Mouse (Mus musculus) lung, postnatal 0 days (tissue): ENCODE measurements around the gene Oxct2a. TPM values are rescaled to one million over a fixed set of nuclear protein-coding genes. Genes with fewer than 3 reads are reported as not detected.

Experiments used
- ATAC-seq: fragments of 200-750 bp; cut with Nextera tagmentation; 2 replicates; pipeline ENCODE4 v1.8.0; 2017; ENCODE audit warnings: moderate library complexity
- DNase-seq: peaks from one replicate; pipeline ENCODE4 v3.0.0-alpha.2; 2016; ENCODE audit warnings: low spot score
- H3K27ac ChIP-seq: fragments of 300-500 bp; sonication (generic); 2 replicates; pipeline ENCODE4 v1.5.1; 2014; ENCODE audit warnings: antibody characterized with exemption, mild to moderate bottlenecking, low read length, mixed read lengths
- H3K27me3 ChIP-seq: fragments of 300-500 bp; sonication (generic); replicated peaks from 2 replicates; pipeline ENCODE4 v1.6.1; 2014; ENCODE audit warnings: low read length, mixed read lengths; ENCODE audit not compliant: insufficient read depth
- H3K36me3 ChIP-seq: fragments of 300-500 bp; sonication (generic); 2 replicates; pipeline ENCODE4 v1.6.1; 2014; ENCODE audit warnings: low read length, mixed read lengths; ENCODE audit not compliant: insufficient read depth
- H3K4me1 ChIP-seq: fragments of 300-500 bp; sonication (generic); 2 replicates; pipeline ENCODE4 v1.6.1; 2014; ENCODE audit warnings: antibody characterized with exemption, low read depth, low read length, mixed read lengths; ENCODE audit not compliant: insufficient read depth
- H3K4me2 ChIP-seq: fragments of 300-500 bp; sonication (generic); replicated peaks from 2 replicates; pipeline ENCODE4 v1.6.1; 2014; ENCODE audit warnings: low read depth, mild to moderate bottlenecking, low read length, moderate library complexity, mixed read lengths
- H3K4me3 ChIP-seq: fragments of 300-500 bp; sonication (generic); 2 replicates; pipeline ENCODE4 v1.5.1; 2014; ENCODE audit warnings: low read depth, low read length
- H3K9ac ChIP-seq: fragments of 300-500 bp; sonication (generic); replicated peaks from 2 replicates; pipeline ENCODE4 v1.6.1; 2014; ENCODE audit warnings: low read depth, mild to moderate bottlenecking
- H3K9me3 ChIP-seq: fragments of 300-500 bp; sonication (generic); 2 replicates; pipeline ENCODE4 v1.6.1; 2016; ENCODE audit warnings: low read length, mixed read lengths
- CTCF ChIP-seq: IDR thresholded peaks from 2 replicates; pipeline ENCODE4 v1.5.1; 2016; ENCODE audit warnings: antibody characterized with exemption, mild to moderate bottlenecking
- EP300 ChIP-seq: IDR thresholded peaks from 2 replicates; pipeline ENCODE4 v1.6.1; 2016; ENCODE audit warnings: antibody characterized with exemption, mild to moderate bottlenecking, control low read depth
- WGBS: fragments of 180-500 bp; shearing (Covaris S2); extraction: QIAGEN DNeasy Blood & Tissue Kit; methylation state at CpG from one replicate; pipeline ENCODE4 v1.1.7; 2014; 5-methylcytosine and 5-hydroxymethylcytosine counted together
- polyA plus RNA-seq: library from polyadenylated mRNA; unstranded; fragments of >200 nt; fragmentation: Nextera tagmentation; extraction: Ambion mirVana; gene quantifications from 2 replicates; pipeline ENCODE4 v1.2.1, GENCODE M21; 2015

Oxct2a gene
- polyA plus RNA-seq, result not detected in 2 replicates

GRCm38 (mm10) chr4:123323534-123323933 lies at the start of gene Oxct2a:
Gene Oxct2a, minus strand, starts transcription at chr4:123323634.
- Histone ChIP-seq H3K27me3 (no peaks in the 10 kb centered on the region; the same call in 1 of the 2 replicates), H3K4me2 (0 out of 2 replicates have a peak within 1 kb of the TSS, but pooled peaks have one; percentile 14), H3K9me3 (no peaks in the 10 kb centered on the region), H3K36me3 (no peaks in the 10 kb centered on the region), H3K27ac (no peak within 1 kb of the TSS), H3K9ac (no peak within 1 kb of the TSS), H3K4me3 (no peak within 1 kb of the TSS), H3K4me1 (no peaks in the 10 kb centered on the region)
- DNase-seq (no peak), ATAC-seq (no peak)
- 11% methylated on average over 12 of the region's 13 CpGs for WGBS
- no peak for TF ChIP-seq CTCF
- TF ChIP-seq EP300, result no peak

DNA sequence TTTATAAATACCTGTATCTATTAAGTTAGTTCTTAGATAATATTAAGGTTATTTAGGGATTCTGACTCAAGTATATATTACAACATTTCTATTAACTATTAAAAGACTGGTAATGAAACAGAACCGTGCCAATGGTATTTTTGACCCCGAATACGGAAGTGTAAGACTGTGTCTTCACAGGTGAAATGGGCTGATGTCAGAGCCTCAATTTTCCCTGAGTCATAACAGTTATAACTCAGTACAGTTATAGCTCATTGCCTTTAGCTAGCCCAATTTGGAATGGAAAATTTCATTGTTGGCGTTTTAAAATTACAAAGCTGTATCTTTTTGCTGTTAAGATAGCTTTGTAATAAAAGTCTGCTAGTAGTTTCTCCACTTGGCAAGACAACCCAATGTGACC lies 40.1 kb upstream of the Oxct2a start:
- 90% methylated on average over 4 of the region's 4 CpGs for WGBS

GRCm38 (mm10) chr4:123360771-123361170 lies 37.3 kb upstream of the Oxct2a start:
- DNase-seq, result no peak
- Histone ChIP-seq H3K9ac (no peak overlapping the region), H3K9me3 (no peaks in the 10 kb centered on the region), H3K36me3 (peaks cover 61% of the 10 kb centered on the region), H3K4me3 (no peak overlapping the region), H3K4me2 (no peak overlapping the region), H3K27me3 (no peaks in the 10 kb centered on the region), H3K27ac (no peak overlapping the region), H3K4me1 (no peaks in the 10 kb centered on the region)
- no peak for ATAC-seq
- no peak for TF ChIP-seq CTCF
- no peak for TF ChIP-seq EP300
- 92% methylated on average over 12 of the region's 12 CpGs for WGBS

More for the DNA sequence above, 40.1 kb upstream of the Oxct2a start:
- DNase-seq (no peak), ATAC-seq (no peak)
- Histone ChIP-seq H3K4me1 (no peaks in the 10 kb centered on the region), H3K9me3 (no peaks in the 10 kb centered on the region), H3K27ac (no peak overlapping the region), H3K4me3 (no peak overlapping the region), H3K36me3 (peaks cover 73% of the 10 kb centered on the region), H3K4me2 (no peak overlapping the region), H3K9ac (no peak overlapping the region), H3K27me3 (no peaks in the 10 kb centered on the region)
- TF ChIP-seq CTCF, result no peak
- TF ChIP-seq EP300, result no peak

GRCm38 (mm10) chr4:123358613-123359012 lies 35.2 kb upstream of the Oxct2a start:
- WGBS, result 91% methylated on average over 7 of the region's 7 CpGs
- H3K27me3 ChIP-seq, result no peaks in the 10 kb centered on the region
- H3K4me3 ChIP-seq, result no peak overlapping the region
- H3K9ac ChIP-seq, result no peak overlapping the region
- ATAC-seq (no peak), DNase-seq (no peak)
- no peaks in the 10 kb centered on the region for H3K9me3 ChIP-seq
- peaks cover 59% of the 10 kb centered on the region for H3K36me3 ChIP-seq
- no peak overlapping the region for H3K27ac ChIP-seq
- no peaks in the 10 kb centered on the region for H3K4me1 ChIP-seq
- TF ChIP-seq CTCF, result no peak
- TF ChIP-seq EP300, result no peak
- no peak overlapping the region for H3K4me2 ChIP-seq

DNA sequence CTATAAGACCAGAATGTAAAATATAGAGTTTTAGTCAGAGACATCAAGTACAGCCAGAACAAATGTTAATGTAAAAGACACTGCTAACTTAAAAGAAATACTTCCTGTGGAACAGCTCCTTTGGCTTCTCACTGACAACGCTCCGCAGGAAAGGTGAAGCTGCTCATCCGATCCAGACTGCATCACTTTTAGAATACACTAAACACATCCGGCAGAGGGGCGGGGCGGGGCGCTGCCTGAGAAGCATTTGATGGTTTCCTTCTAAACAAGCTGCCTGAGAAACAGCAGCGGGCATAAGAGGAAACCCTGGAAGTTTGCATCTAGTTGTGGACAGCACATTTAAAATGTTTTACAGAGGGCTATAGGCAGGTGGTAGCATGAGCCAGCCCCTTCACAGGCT lies 32.5 kb upstream of the Oxct2a start:
- H3K9me3 ChIP-seq, result no peaks in the 10 kb centered on the region
- WGBS, result 72% methylated on average over 8 of the region's 8 CpGs
- DNase-seq (no peak), ATAC-seq (no peak)
- TF ChIP-seq CTCF (no peak), EP300 (no peak)
- H3K4me1 ChIP-seq, result no peaks in the 10 kb centered on the region
- H3K27ac ChIP-seq, result no peak overlapping the region
- H3K9ac ChIP-seq, result no peak overlapping the region
- H3K36me3 ChIP-seq, result peaks cover 59% of the 10 kb centered on the region
- H3K4me3 ChIP-seq, result no peak overlapping the region
- H3K27me3 ChIP-seq, result no peaks in the 10 kb centered on the region
- no peak overlapping the region for H3K4me2 ChIP-seq

- peaks cover 57% of the 10 kb centered on the region for H3K36me3 ChIP-seq
- ATAC-seq (no peak), DNase-seq (no peak)
- no peak overlapping the region for H3K27ac ChIP-seq
- WGBS, result 79% methylated on average over 10 of the region's 10 CpGs
- no peaks in the 10 kb centered on the region for H3K27me3 ChIP-seq
- H3K4me1 ChIP-seq, result no peaks in the 10 kb centered on the region
- no peak for TF ChIP-seq CTCF
- no peak overlapping the region for H3K4me3 ChIP-seq
- no peak overlapping the region for H3K4me2 ChIP-seq
- no peaks in the 10 kb centered on the region for H3K9me3 ChIP-seq
- no peak overlapping the region for H3K9ac ChIP-seq
Observed at GRCm38 (mm10) chr4:123353271-123353877, 29.9 kb upstream of the Oxct2a start.
